Mouse (Mus musculus) liver, adult 2 months (tissue): ENCODE measurements around the gene P2rx2.

ENCODE experiments used
- CTCF ChIP-seq: fragments of 200-500 bp; IDR thresholded peaks from 2 replicates; pipeline ENCODE4 v1.5.1; 2011; ENCODE audit warnings: low read depth, low read length, control low read depth
- POLR2A ChIP-seq: fragments of 200-500 bp; IDR thresholded peaks from 2 replicates; pipeline ENCODE4 v1.6.1; 2011; ENCODE audit warnings: low read length, control low read depth; ENCODE audit not compliant: insufficient read depth; ENCODE audit errors: extremely low read depth

DNA sequence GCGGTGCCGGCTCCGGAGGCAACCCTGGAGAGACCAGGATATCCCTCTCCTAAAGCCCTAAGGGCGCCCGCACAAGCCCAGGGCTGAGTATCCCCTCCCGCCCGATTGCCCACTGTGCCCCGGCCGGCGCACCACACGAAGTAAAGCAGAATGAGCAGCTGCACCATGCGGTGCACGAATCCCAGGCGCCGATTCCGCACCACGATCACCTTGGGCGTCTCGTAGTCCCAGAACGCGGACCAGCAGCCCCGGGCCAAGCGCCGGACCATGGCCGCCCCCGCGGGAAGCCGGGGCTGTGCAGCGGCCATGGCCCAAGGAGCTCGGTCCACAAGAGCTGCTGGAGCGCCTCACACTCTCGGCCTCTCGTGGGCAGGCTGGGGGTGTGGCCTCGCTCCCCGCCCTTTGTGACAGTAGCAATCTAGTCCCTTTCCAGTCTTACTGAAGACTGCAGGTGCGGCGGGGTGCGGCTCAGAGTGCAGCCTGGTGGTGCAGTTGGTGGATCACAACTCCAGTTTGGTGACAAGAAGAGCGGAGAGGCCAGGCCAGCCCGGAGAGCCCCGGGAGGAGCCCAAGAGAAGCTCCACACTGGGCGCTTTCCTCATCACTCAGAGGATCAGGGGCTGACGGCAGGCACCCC, at the start of gene P2rx2:
- TF ChIP-seq POLR2A (no peak), CTCF (no peak)
